Mouse (Mus musculus) thymus, postnatal 0 days (tissue): ENCODE measurements around the gene Tdrd7. TPM values are rescaled to one million over a fixed set of nuclear protein-coding genes. Genes with fewer than 3 reads are reported as not detected.

Experiments
- DNase-seq: peaks from one replicate; pipeline ENCODE4 v3.0.0-alpha.2; 2015; ENCODE audit warnings: low spot score
- polyA plus RNA-seq: library from polyadenylated mRNA; unstranded; fragments of >200 nt; fragmentation: Nextera tagmentation; extraction: Ambion mirVana; gene quantifications from 2 replicates; pipeline ENCODE4 v1.2.1, GENCODE M21; 2015

The Tdrd7 gene
- polyA plus RNA-seq, 1 experiment from 2014 or later: 9.2 TPM

GRCm38 (mm10) chr4:46041761-46042504 is 76.8 kb downstream of the Tdrd7 start:
- no peak for DNase-seq

- no peak for DNase-seq
Observed at GRCm38 (mm10) chr4:46042505-46042850, 77.3 kb downstream of the Tdrd7 start.

- DNase-seq: no peak
Observed at GRCm38 (mm10) chr4:46043361-46043760, 78.2 kb downstream of the Tdrd7 start.

- no peak for DNase-seq
Observed at GRCm38 (mm10) chr4:46047971-46048370, 82.8 kb downstream of the Tdrd7 start.

GRCm38 (mm10) chr4:46048418-46048817 is 83.3 kb downstream of the Tdrd7 start:
- DNase-seq: no peak

- no peak for DNase-seq
Observed at GRCm38 (mm10) chr4:46053323-46054107, 88.4 kb downstream of the Tdrd7 start.

- no peak for DNase-seq
Observed at GRCm38 (mm10) chr4:46056163-46056562, 91.0 kb downstream of the Tdrd7 start.

GRCm38 (mm10) chr4:46061259-46061962 is 96.3 kb downstream of the Tdrd7 start:
- no peak for DNase-seq

- no peak for DNase-seq
Observed at GRCm38 (mm10) chr4:46063841-46064240, 98.7 kb downstream of the Tdrd7 start.

GRCm38 (mm10) chr4:46064263-46064662 is 99.1 kb downstream of the Tdrd7 start:
- no peak for DNase-seq

- no peak for DNase-seq
Observed at GRCm38 (mm10) chr4:46064961-46065360, 99.8 kb downstream of the Tdrd7 start.

GRCm38 (mm10) chr4:46065695-46066340 is 100.7 kb downstream of the Tdrd7 start:
- no peak for DNase-seq

GRCm38 (mm10) chr4:46068060-46068459 is 102.9 kb downstream of the Tdrd7 start:
- DNase-seq: no peak

- DNase-seq: peak; percentile 33
Observed at GRCm38 (mm10) chr4:46068573-46068972, 103.4 kb downstream of the Tdrd7 start.

GRCm38 (mm10) chr4:46069851-46070482 is 104.8 kb downstream of the Tdrd7 start:
- no peak for DNase-seq

- no peak for DNase-seq
Observed at GRCm38 (mm10) chr4:46072631-46073030, 107.5 kb downstream of the Tdrd7 start.

- DNase-seq: no peak
Observed at GRCm38 (mm10) chr4:46073736-46074135, 108.6 kb downstream of the Tdrd7 start.

GRCm38 (mm10) chr4:46075664-46076063 is 110.5 kb downstream of the Tdrd7 start:
- no peak for DNase-seq

- DNase-seq: no peak
Observed at GRCm38 (mm10) chr4:46076892-46077291, 111.8 kb downstream of the Tdrd7 start.

GRCm38 (mm10) chr4:46080261-46080660 is 115.1 kb downstream of the Tdrd7 start:
- no peak for DNase-seq

- no peak for DNase-seq
Observed at GRCm38 (mm10) chr4:46082555-46082954, 117.4 kb downstream of the Tdrd7 start.
